Mouse (Mus musculus) G1E (cell line): ENCODE results near the gene Fgd2.

Experiments
- CTCF ChIP-seq: IDR thresholded peaks from 2 replicates; pipeline ENCODE4 v1.5.1; 2012; ENCODE audit warnings: low read depth, low read length, inconsistent platforms, mixed read lengths
- TAL1 ChIP-seq: conservative IDR thresholded peaks from 2 replicates; pipeline ENCODE4 v1.6.1; 2012; ENCODE audit warnings: low read depth, low read length, inconsistent platforms, mixed read lengths

DNA sequence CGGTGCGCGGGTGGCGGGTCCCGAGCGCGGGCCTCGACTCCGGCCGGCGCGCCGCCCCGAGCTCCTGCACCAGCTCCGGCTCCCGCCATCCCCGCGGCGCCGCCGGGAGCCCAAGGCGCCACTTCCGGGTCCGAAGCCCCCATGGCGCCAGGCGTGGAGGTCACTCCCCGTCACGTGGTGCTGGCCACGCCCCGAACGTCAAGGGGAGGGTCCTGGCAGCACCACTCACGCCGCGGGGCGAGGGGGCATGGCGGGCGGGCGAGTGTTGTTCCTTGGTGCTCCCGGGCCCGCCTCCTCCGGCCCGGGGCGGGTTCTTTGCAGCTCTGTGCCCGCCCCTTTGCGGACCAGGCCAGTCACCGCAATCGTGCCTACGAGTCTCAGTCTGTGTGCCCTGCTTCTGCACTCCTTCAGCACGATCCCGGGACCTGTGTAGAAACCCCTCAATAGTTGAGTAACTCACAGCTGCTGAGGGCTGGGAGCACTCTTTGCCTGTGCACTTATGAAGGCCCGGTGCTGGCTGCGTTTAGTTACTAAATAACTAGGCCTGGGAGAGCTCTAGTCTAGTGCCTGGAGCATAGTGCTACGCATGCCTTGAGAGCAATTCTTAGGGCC, 13.0 kb upstream of the Fgd2 start, which contains the start of gene Mtch1:
- no peak for TF ChIP-seq CTCF
- TF ChIP-seq TAL1: no peak
